Mouse (Mus musculus) urinary bladder, postnatal 10 days (tissue): ENCODE results near the gene Cacnb1.

Experiments
- DNase-seq: peaks from one replicate; pipeline ENCODE4 v3.0.0; 2022; ENCODE audit warnings: low spot score

Cacnb1 gene

GRCm38 (mm10) chr11:97955146-97955902 lies 67.5 kb downstream of the Cacnb1 start:
- no peak for DNase-seq

DNA sequence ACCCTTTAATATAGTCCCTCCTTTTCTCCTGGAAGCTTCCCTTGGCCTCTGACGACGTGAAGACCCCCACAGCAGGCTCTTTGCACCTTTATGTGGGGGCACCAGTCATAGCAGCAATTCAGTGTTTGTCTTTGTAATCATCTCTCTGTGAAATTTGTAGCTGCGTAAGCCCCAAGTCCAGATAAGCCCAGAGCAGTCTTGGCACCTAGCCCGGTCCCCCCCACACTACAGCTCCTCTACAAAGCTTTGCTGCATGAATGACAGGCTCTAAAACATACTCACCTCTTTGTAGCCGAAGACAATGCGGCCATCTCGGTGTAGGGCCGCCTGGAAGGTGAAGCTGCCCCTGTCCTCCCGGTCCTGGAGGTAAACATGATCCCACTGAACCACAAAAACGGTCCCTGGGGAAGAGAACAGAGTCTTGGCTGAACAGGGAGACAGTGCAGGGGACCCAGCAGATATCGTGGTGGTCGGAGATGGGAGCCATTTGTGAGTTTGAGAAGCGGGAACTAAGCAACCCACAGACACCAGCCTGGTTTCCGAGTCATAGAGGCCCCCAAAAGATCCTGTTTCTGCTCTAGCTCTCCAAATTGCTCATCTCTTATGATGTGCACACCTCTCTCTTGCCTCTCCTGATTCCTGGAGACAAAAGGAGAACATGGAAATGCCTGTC lies 68.2 kb downstream of the Cacnb1 start:
- no peak for DNase-seq

DNA sequence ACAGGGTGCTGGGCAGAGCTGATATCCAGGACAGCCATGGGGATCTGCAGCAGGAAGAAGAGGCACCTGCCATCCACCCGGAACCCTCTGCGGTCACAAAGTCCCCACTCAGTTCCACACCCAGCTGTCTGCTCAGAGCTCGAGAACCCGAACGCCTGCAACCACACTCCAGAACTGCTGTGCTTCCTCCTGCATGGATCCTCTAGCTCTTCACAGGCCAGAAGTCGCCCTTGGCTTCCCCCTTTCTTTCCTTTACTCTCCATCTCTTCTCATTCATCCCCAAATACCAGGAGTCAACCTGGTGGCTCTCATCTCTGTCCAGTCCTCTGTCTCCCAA lies 68.9 kb downstream of the Cacnb1 start:
- no peak for DNase-seq

GRCm38 (mm10) chr11:97953179-97953938 lies 69.5 kb downstream of the Cacnb1 start:
- no peak for DNase-seq

GRCm38 (mm10) chr11:97952367-97953006 lies 70.3 kb downstream of the Cacnb1 start:
- DNase-seq = no peak
